Mouse (Mus musculus) lung, embryonic 16.5 days (tissue): ENCODE data around the gene Arpc5. TPM values are rescaled to one million over a fixed set of nuclear protein-coding genes. Genes with fewer than 3 reads are reported as not detected.

Experiments used
- ATAC-seq: fragments of 200-750 bp; cut with Nextera tagmentation; 2 replicates; pipeline ENCODE4 v1.8.0; 2017; ENCODE audit warnings: low read depth, mild to moderate bottlenecking, moderate library complexity
- H3K27ac ChIP-seq: fragments of 300-500 bp; sonication (generic); 2 replicates; pipeline ENCODE4 v1.5.1; 2014; ENCODE audit warnings: mild to moderate bottlenecking, control low read depth, low read length
- H3K27me3 ChIP-seq: fragments of 300-500 bp; sonication (generic); 2 replicates; pipeline ENCODE4 v1.6.1; 2014; ENCODE audit warnings: low read depth, low read length, mixed read lengths; ENCODE audit not compliant: control insufficient read depth, insufficient read depth
- H3K36me3 ChIP-seq: fragments of 300-500 bp; sonication (generic); 2 replicates; pipeline ENCODE4 v1.6.1; 2014; ENCODE audit warnings: low read length; ENCODE audit not compliant: control insufficient read depth, insufficient read depth
- H3K4me1 ChIP-seq: fragments of 300-500 bp; sonication (generic); replicated peaks from 2 replicates; pipeline ENCODE4 v1.6.1; 2014; ENCODE audit warnings: low read length, mixed read lengths; ENCODE audit not compliant: control insufficient read depth, insufficient read depth
- H3K4me2 ChIP-seq: fragments of 300-500 bp; sonication (generic); 2 replicates; pipeline ENCODE4 v1.6.1; 2014; ENCODE audit warnings: low read depth, low read length, control low read depth
- H3K4me3 ChIP-seq: fragments of 300-500 bp; sonication (generic); 2 replicates; pipeline ENCODE4 v1.5.1; 2014; ENCODE audit warnings: mild to moderate bottlenecking, low read length, control low read depth
- H3K9ac ChIP-seq: fragments of 300-500 bp; sonication (generic); 2 replicates; pipeline ENCODE4 v1.6.1; 2014; ENCODE audit warnings: low read length, control low read depth
- H3K9me3 ChIP-seq: fragments of 300-500 bp; sonication (generic); 2 replicates; pipeline ENCODE4 v1.6.1; 2016; ENCODE audit warnings: low read length; ENCODE audit not compliant: control insufficient read depth
- WGBS: fragments of 180-500 bp; shearing (Covaris S2); extraction: QIAGEN DNeasy Blood & Tissue Kit; methylation state at CpG from one replicate; pipeline ENCODE4 v1.1.7; 2014; 5-methylcytosine and 5-hydroxymethylcytosine counted together
- polyA plus RNA-seq: library from polyadenylated mRNA; unstranded; fragments of >200 nt; fragmentation: Nextera tagmentation; extraction: Ambion mirVana; gene quantifications from 2 replicates; pipeline ENCODE4 v1.2.1, GENCODE M21; 2015

Gene Arpc5
- 274 and 285 TPM in 2 replicates for polyA plus RNA-seq

- Histone ChIP-seq H3K4me3 (peak within 1 kb of the TSS; percentile 80), H3K4me2 (peak within 1 kb of the TSS; percentile 100), H3K4me1 (peaks cover 17% of the 10 kb centered on the region), H3K27ac (peak within 1 kb of the TSS; percentile 67), H3K9me3 (no peaks in the 10 kb centered on the region), H3K9ac (peak within 1 kb of the TSS; percentile 92), H3K27me3 (no peaks in the 10 kb centered on the region; the same call in none of the 2 replicates), H3K36me3 (peaks cover 8% of the 10 kb centered on the region; the same call in 1 of the 2 replicates)
- WGBS, result under 1% methylated on average over 82 of the region's 86 CpGs
- ATAC-seq, result peak; percentile 98
These were observed at the start of gene Arpc5, which contains the start of gene Rgl1 for GRCm38 (mm10) chr1:152766032-152766772. Gene Arpc5 (plus strand): TSS chr1:152766542. Gene Rgl1 (minus strand): TSS chr1:152766351.

DNA sequence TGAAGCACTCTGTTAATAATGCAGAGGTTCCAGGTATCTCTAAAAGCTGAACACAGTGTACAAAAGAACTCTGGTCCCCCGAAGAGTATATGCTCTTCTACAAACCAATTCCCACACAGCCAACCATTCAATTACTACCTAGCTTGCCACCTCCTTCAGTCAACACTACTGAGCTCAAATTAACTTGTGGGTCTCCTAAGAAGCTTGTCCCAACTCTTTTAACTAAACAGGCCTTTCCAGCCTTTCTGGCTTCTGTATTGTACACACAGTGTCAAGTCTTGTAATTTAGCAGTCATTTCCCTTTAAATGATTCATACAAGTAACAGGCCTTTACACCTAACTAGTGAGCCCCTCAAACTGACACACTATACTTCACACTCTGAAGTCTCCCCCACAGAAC lies 49.0 kb upstream of the Arpc5 start:
- no peak overlapping the region for H3K4me2 ChIP-seq
- 50% methylated on average over 1 of the region's 1 CpGs for WGBS
- no peak overlapping the region for H3K9ac ChIP-seq
- H3K4me3 ChIP-seq, result no peak overlapping the region
- peak overlapping the region; percentile 21 for H3K27ac ChIP-seq
- H3K36me3 ChIP-seq, result no peaks in the 10 kb centered on the region
- no peaks in the 10 kb centered on the region for H3K27me3 ChIP-seq
- ATAC-seq, result peak; percentile 60
- peaks cover 3% of the 10 kb centered on the region; the same call in 1 of the 2 replicates for H3K4me1 ChIP-seq
- no peaks in the 10 kb centered on the region for H3K9me3 ChIP-seq

DNA sequence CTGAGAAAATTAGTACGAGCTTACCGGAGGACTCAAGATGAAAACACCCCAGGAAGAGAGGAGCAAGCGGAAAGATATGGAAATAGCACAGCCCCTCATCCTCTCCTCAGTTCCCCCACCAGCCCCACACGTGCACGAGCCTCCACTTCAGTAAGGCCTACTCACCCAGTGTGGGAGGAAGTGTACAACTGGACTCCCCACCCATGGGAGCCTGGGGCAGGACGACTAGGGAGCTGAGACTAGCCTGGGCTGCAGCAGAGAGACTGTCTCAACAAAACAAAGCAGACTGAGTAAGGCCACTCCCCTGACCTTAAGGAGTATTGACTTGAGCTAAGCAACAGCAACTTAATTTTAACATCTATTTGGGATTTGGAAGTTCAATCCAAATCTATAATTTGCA lies 48.1 kb upstream of the Arpc5 start:
- H3K9ac ChIP-seq, result 0 out of 2 replicates have a peak overlapping the region, but pooled peaks have one; percentile 15
- no peaks in the 10 kb centered on the region for H3K27me3 ChIP-seq
- H3K9me3 ChIP-seq, result no peaks in the 10 kb centered on the region
- peak overlapping the region; percentile 21 for H3K27ac ChIP-seq
- peak; percentile 52; the same call in 1 of the 2 replicates for ATAC-seq
- peaks cover 3% of the 10 kb centered on the region; the same call in 1 of the 2 replicates for H3K4me1 ChIP-seq
- 32% methylated on average over 6 of the region's 6 CpGs for WGBS
- H3K4me2 ChIP-seq, result no peak overlapping the region
- no peak overlapping the region for H3K4me3 ChIP-seq
- H3K36me3 ChIP-seq, result no peaks in the 10 kb centered on the region

- peaks cover 3% of the 10 kb centered on the region; the same call in 1 of the 2 replicates for H3K4me1 ChIP-seq
- H3K4me2 ChIP-seq, result no peak overlapping the region
- no peaks in the 10 kb centered on the region for H3K9me3 ChIP-seq
- no peaks in the 10 kb centered on the region for H3K27me3 ChIP-seq
- H3K9ac ChIP-seq, result no peak overlapping the region
- no peak for ATAC-seq
- WGBS, result 71% methylated on average over 4 of the region's 4 CpGs
- no peak overlapping the region for H3K27ac ChIP-seq
- no peaks in the 10 kb centered on the region for H3K36me3 ChIP-seq
- no peak overlapping the region for H3K4me3 ChIP-seq
These were observed 45.4 kb upstream of the Arpc5 start for GRCm38 (mm10) chr1:152720969-152721368.

GRCm38 (mm10) chr1:152721535-152722198 lies 44.7 kb upstream of the Arpc5 start:
- no peaks in the 10 kb centered on the region for H3K27me3 ChIP-seq
- no peak for ATAC-seq
- H3K4me3 ChIP-seq, result no peak overlapping the region
- no peaks in the 10 kb centered on the region for H3K9me3 ChIP-seq
- H3K36me3 ChIP-seq, result no peaks in the 10 kb centered on the region
- H3K4me2 ChIP-seq, result no peak overlapping the region
- H3K9ac ChIP-seq, result no peak overlapping the region
- no peak overlapping the region for H3K27ac ChIP-seq
- WGBS, result 84% methylated on average over 11 of the region's 11 CpGs
- H3K4me1 ChIP-seq, result peaks cover 3% of the 10 kb centered on the region; the same call in 1 of the 2 replicates

- H3K4me1 ChIP-seq, result 0 out of 2 replicates have a peak, but pooled peaks cover 3% of the 10 kb centered on the region
- H3K4me3 ChIP-seq, result no peak overlapping the region
- no peak for ATAC-seq
- no peak overlapping the region for H3K9ac ChIP-seq
- no peaks in the 10 kb centered on the region for H3K27me3 ChIP-seq
- H3K36me3 ChIP-seq, result no peaks in the 10 kb centered on the region
- H3K9me3 ChIP-seq, result no peaks in the 10 kb centered on the region
- no peak overlapping the region for H3K27ac ChIP-seq
- H3K4me2 ChIP-seq, result no peak overlapping the region
These were observed 42.1 kb upstream of the Arpc5 start for GRCm38 (mm10) chr1:152724286-152724685.

DNA sequence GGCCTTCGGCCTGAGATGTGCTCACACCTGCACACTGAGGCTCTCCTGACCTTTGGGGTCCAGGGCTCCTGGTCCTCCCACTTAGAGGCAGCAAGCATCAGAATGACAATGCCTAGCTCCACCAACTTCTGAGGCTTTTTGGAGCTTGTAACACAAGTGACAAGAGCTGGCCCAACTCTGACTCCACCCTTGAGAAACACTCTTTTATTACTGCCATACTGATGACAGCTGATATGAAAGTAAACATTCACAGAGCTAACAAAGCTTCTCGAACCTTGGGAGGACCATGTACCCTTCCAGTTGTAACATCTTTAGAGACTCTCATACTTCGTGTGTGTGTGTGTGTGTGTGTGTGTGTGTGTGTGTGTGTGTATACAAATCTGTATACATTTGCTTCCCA lies 40.2 kb upstream of the Arpc5 start:
- H3K4me3 ChIP-seq, result no peak overlapping the region
- 0 out of 2 replicates have a peak, but pooled peaks cover 3% of the 10 kb centered on the region for H3K4me1 ChIP-seq
- H3K4me2 ChIP-seq, result no peak overlapping the region
- no peaks in the 10 kb centered on the region for H3K27me3 ChIP-seq
- no peaks in the 10 kb centered on the region for H3K9me3 ChIP-seq
- H3K36me3 ChIP-seq, result no peaks in the 10 kb centered on the region
- ATAC-seq, result no peak
- WGBS, result 40% methylated on average over 3 of the region's 3 CpGs
- H3K27ac ChIP-seq, result no peak overlapping the region
- no peak overlapping the region for H3K9ac ChIP-seq

DNA sequence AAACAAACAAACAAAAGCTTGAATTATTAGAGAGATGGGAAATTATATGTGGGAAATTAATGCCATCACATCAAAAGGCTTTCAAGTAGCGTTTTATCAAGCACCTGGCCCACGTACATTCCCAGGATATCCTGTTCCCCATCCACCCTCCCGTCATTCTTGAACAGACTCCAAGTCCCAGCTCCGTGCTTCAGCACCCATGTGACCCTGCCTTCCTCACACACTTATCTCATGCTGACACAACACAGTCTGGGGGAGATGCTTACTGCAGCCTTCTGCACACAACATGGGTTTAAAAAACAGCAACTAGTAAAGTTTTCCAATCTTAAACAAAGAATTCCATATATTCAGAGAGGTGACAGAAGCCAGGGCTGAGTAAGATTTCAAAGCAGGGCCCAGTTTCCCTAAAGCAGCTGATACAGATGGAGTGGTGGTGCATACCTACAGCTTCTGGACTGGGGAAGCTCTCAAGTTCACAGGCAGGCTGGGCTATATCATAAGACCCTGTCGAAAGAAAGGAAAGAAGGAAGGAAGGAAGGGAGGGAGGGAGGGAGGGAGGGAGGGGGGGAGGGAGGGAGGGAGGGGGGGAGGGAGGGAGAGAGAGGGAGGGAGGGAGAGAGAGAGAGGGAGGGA lies 38.6 kb upstream of the Arpc5 start:
- Histone ChIP-seq H3K4me2 (no peak overlapping the region), H3K4me3 (no peak overlapping the region), H3K27ac (no peak overlapping the region), H3K9ac (no peak overlapping the region), H3K36me3 (no peaks in the 10 kb centered on the region), H3K27me3 (no peaks in the 10 kb centered on the region), H3K9me3 (no peaks in the 10 kb centered on the region), H3K4me1 (0 out of 2 replicates have a peak, but pooled peaks cover 3% of the 10 kb centered on the region)
- ATAC-seq, result peak; percentile 73; the same call in 1 of the 2 replicates
- 16% methylated on average over 4 of the region's 5 CpGs for WGBS

- Histone ChIP-seq H3K27me3 (no peaks in the 10 kb centered on the region), H3K4me1 (peaks cover 4% of the 10 kb centered on the region; the same call in 1 of the 2 replicates), H3K9me3 (no peaks in the 10 kb centered on the region), H3K4me2 (no peak overlapping the region), H3K36me3 (no peaks in the 10 kb centered on the region), H3K27ac (no peak overlapping the region), H3K4me3 (no peak overlapping the region), H3K9ac (no peak overlapping the region)
- no peak for ATAC-seq
- 64% methylated on average over 9 of the region's 9 CpGs for WGBS
These were observed 27.5 kb upstream of the Arpc5 start for GRCm38 (mm10) chr1:152738793-152739192.
